Mouse (Mus musculus) ovary, postnatal 36 days (tissue): ENCODE measurements at regions not wholly inside any gene's neighbourhood (a gene's known extent, or its start where the extent isn't known, plus 50 kb on each side); places are given as distances from the start of the nearest gene placed in this dataset.
A peak's percentile ranks its signal among the peaks of the same experiment; 100 is the strongest.

Experiments
- DNase-seq: peaks from one replicate; pipeline ENCODE4 v3.0.0; 2022; ENCODE audit warnings: low spot score, mixed read lengths

DNA sequence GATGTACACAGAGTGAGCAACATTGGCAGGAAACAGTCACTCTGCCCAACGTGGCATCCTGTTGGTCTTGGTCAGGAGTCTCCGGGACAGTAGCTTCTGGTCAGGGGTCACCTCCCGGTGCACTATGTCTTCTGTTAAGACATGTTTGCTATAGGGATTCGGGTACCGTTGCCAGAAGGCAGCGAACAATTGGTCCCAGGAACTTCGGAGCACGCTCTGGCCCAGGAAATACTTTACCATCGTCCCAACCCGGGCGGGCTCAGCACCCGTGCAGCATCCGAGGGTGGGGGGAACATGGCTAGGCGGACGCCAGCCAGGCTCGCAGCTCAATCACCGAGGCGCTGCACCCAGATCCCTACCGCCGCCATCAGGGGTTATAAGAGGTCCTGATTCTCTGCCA lies 80.6 kb upstream of the Adam23 start:
- DNase-seq: no peak

GRCm38 (mm10) chr1:63367697-63368376 lies 77.9 kb upstream of the Adam23 start:
- no peak for DNase-seq

- DNase-seq: no peak
These were observed 76.8 kb upstream of the Adam23 start for GRCm38 (mm10) chr1:63368921-63369320.

DNA sequence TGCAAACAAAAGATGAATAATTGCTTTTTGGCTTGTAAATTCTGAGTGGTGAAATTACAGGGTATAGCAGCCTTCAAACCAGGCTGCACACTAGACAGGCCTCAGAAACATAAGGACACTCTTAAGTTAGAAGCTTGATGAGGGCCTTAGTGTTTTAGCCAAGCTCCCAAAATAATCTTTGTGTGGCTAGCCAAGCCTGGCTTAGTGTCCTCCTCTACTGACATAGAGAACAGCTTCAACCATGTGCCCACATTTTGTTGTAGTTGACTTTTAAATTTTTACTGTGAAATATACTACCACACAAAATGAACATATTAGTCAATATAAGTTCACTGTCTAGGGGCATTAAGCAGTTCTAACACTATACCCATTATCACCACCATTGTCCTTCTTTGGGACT lies 76.1 kb upstream of the Adam23 start:
- no peak for DNase-seq

DNA sequence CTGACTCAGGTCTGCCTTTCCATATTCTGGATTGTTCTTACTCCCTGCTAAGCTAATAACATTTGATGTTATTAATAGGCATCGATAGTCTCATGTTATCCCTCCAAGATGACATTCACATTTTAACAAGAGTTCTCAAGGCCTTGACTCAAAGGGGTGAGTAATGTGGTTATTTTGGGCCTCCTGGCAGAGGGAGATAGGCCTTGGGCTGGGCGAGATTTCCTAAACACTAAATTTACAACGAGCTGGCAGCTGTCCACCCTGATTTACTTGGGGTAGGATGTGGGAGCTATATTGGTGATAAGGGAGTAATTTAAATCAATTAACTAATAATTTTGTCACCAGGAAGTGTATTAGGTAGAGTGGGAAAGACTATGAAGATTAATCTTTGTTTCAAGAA lies 62.6 kb upstream of the Adam23 start:
- DNase-seq: peak; percentile 5

DNA sequence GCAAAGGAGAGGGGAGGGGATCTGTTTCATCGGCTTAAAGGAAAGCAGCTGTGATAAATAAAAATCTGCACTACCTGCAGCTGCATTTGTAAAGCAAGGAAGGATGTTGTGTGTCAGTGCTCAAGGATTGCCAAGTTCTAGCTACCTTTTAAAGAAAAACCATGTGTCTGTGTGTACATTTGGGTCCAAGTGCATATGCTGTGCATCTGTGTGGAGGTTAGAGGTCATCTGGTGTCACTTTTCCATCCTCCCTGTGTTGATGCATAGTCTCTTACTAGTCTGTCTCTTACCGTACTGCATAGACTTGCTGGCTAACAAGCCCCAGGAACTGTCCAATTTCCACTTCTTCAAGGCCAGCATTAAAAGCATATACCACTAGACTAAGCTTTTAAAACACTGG lies 60.6 kb upstream of the Adam23 start:
- no peak for DNase-seq

- no peak for DNase-seq
These were observed 50.3 kb upstream of the Adam23 start for GRCm38 (mm10) chr1:63395427-63395826.
